Comparison of ENCODE assay signal across 7 mouse cellular contexts in the genomic region with DNA sequence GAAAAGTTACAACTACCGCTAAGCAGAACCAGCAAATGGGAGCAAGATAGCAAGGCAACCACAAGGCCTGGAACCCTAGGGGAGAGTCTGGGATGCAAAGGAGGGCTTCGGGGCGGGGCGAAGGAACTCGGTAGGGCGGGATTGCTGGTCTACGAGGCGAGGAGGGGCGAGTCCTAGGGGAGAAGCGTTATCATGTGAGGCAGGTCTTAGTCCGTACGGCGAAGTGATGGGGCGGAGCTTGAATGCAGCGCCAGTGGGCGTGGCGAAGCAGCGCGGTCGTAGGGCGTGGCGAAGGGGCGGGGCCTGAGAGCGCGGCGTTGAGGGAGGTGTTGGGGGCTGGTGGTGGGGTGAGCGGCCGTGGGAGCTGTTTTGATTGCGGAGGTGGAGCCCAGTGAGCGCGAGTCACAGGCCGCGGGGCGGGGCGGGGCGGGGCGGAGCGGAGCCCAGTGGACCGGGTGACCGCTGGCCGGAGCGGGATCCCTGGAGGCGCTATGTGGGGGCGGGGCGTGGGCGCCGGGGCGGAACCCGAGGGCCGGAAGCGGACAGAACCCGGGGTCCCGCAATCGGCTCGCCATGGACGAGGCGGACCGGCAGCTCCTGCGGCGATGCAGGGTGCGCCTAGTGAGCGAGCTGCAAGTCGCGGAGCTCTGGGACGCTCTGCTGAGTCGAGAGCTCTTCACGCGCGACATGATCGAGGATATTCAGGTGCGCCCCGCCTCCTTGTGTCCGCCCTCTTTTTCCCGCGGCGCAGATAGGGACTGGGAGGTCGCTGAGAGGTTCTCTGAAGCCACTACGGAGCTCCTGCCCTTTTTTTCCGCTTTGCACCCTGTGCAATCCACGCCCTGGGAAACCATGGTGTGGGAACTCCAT. TPM values are rescaled to one million over a fixed set of nuclear protein-coding genes. Genes with fewer than 3 reads are reported as not detected.
DNase-seq lines count a peak whose midpoint lies in the region; ATAC-seq lines count a peak whose summit lies in the region.

A gene (plus strand): TSS at position 331 of the 870 bp plus-strand sequence.

- H3K27me3 ChIP-seq in intestine, embryonic 16.5 days (replicated peaks; ENCODE audit: control insufficient read depth, insufficient read depth, low read length) = no peaks in the 10 kb centered on the region
- no peaks in the 10 kb centered on the region for H3K27me3 ChIP-seq in midbrain, embryonic 11.5 days (ENCODE audit: control insufficient read depth, insufficient read depth, low read length)

- under 1% methylated on average over 68 of the region's 80 CpGs for WGBS in intestine, embryonic 16.5 days
- under 1% methylated on average over 69 of the region's 80 CpGs for WGBS in midbrain, embryonic 11.5 days

- H3K36me3 ChIP-seq in intestine, embryonic 16.5 days (ENCODE audit: control insufficient read depth, insufficient read depth, low read length) = peaks cover 10% of the 10 kb centered on the region; the same call in 1 of the 2 replicates
- no peaks in the 10 kb centered on the region for H3K36me3 ChIP-seq in midbrain, embryonic 11.5 days (ENCODE audit: control insufficient read depth, insufficient read depth, low read length)

- peak; percentile 99 for DNase-seq in adrenal gland, adult 2 months
- peak; percentile 96 for DNase-seq in embryo, embryonic 11.5 days (ENCODE audit: low read depth, low spot score)
- DNase-seq in gastrocnemius, postnatal 4 days (ENCODE audit: low spot score in 2 of 2) = peak; percentile 93 to 98
- DNase-seq in left cerebral cortex, postnatal 36 days (ENCODE audit: low spot score in 2 of 2) = peak; percentile 94 to 96
- DNase-seq in midbrain, embryonic 11.5 days (ENCODE audit: low spot score, missing footprints) = peak; percentile 100
- peak; percentile 97 for DNase-seq in skeletal muscle tissue, adult 2 months (ENCODE audit: low read depth, low spot score)

- H3K9ac ChIP-seq in intestine, embryonic 16.5 days (ENCODE audit: low read depth, low read length) = peak within 1 kb of the TSS; percentile 80
- peak within 1 kb of the TSS; percentile 75 for H3K9ac ChIP-seq in midbrain, embryonic 11.5 days (ENCODE audit: low read length)

- peak; percentile 82 for ATAC-seq in intestine, embryonic 16.5 days
- peak; percentile 81 for ATAC-seq in midbrain, embryonic 11.5 days (ENCODE audit: low FRiP score)

- peak within 1 kb of the TSS; percentile 74 for H3K4me3 ChIP-seq in intestine, embryonic 16.5 days (ENCODE audit: low read length)
- peak within 1 kb of the TSS; percentile 78 for H3K4me3 ChIP-seq in midbrain, embryonic 11.5 days (ENCODE audit: low read depth, low read length)

- intact Hi-C loops in left cerebral cortex, postnatal 36 days (cut with DNase I) = loop anchor here (5.0 kb wide), 1 partner anchor 71 kb away; a partner anchor contains a TSS

- peak within 1 kb of the TSS; percentile 97 for H3K27ac ChIP-seq in intestine, embryonic 16.5 days (ENCODE audit: low read length)
- peak within 1 kb of the TSS; percentile 78 for H3K27ac ChIP-seq in midbrain, embryonic 11.5 days (ENCODE audit: low read depth, low read length)

- peaks cover 32% of the 10 kb centered on the region for H3K4me1 ChIP-seq in intestine, embryonic 16.5 days (ENCODE audit: control insufficient read depth, insufficient read depth, low read length)
- peaks cover 8% of the 10 kb centered on the region for H3K4me1 ChIP-seq in midbrain, embryonic 11.5 days (ENCODE audit: control insufficient read depth, insufficient read depth, low read length)

- H3K4me2 ChIP-seq in intestine, embryonic 16.5 days (ENCODE audit: low read depth, low read length) = peak within 1 kb of the TSS; percentile 67
- H3K4me2 ChIP-seq in midbrain, embryonic 11.5 days = peak within 1 kb of the TSS; percentile 51

- no peaks in the 10 kb centered on the region for H3K9me3 ChIP-seq in intestine, embryonic 16.5 days (ENCODE audit: control insufficient read depth, low read length)
- no peaks in the 10 kb centered on the region for H3K9me3 ChIP-seq in midbrain, embryonic 11.5 days (ENCODE audit: control insufficient read depth, low read length)

RNA-seq across cellular contexts. Expression of the gene that starts here (rescaled TPM):
- 10 to 100 TPM; 18.2 to 22.0 TPM for total RNA-seq in adrenal gland, adult 2 months (2021)
- polyA plus RNA-seq in adrenal gland, adult 2 months (2012; rRNA removed) = 16.6 and 19.3 TPM in 2 replicates
- total RNA-seq in gastrocnemius, postnatal 4 days (2021) = 10 to 100 TPM in 1 of 2 experiments, 1 to 10 TPM in 1; 9.3 to 10.8 TPM
- 21.3 and 24.1 TPM in 2 replicates for polyA plus RNA-seq in intestine, embryonic 16.5 days (2015; fragmentation: Nextera tagmentation; extraction: Ambion mirVana)
- 10 to 100 TPM; 20.9 to 26.9 TPM for total RNA-seq in left cerebral cortex, postnatal 36 days (2021)
- 17.8 and 18.6 TPM in 2 replicates for polyA plus RNA-seq in midbrain, embryonic 11.5 days (2014; fragmentation: Nextera tagmentation; extraction: Ambion mirVana)

Comparison
In these comparisons a context has a peak if more than half of its experiments do, and no peak if none do; other contexts are left out.
1. Peak in every context shown above with its lines: DNase-seq, ATAC-seq, H3K4me3 ChIP-seq and H3K27ac ChIP-seq.